Mouse (Mus musculus): ENCODE results near the gene Slc5a3. TPM values are rescaled to one million over a fixed set of nuclear protein-coding genes. Genes with fewer than 3 reads are reported as not detected.

Slc5a3 gene
- 3.1 and 3.6 TPM in 2 replicates for polyA plus RNA-seq (2015; fragmentation: Nextera tagmentation; extraction: Ambion mirVana)

DNA sequence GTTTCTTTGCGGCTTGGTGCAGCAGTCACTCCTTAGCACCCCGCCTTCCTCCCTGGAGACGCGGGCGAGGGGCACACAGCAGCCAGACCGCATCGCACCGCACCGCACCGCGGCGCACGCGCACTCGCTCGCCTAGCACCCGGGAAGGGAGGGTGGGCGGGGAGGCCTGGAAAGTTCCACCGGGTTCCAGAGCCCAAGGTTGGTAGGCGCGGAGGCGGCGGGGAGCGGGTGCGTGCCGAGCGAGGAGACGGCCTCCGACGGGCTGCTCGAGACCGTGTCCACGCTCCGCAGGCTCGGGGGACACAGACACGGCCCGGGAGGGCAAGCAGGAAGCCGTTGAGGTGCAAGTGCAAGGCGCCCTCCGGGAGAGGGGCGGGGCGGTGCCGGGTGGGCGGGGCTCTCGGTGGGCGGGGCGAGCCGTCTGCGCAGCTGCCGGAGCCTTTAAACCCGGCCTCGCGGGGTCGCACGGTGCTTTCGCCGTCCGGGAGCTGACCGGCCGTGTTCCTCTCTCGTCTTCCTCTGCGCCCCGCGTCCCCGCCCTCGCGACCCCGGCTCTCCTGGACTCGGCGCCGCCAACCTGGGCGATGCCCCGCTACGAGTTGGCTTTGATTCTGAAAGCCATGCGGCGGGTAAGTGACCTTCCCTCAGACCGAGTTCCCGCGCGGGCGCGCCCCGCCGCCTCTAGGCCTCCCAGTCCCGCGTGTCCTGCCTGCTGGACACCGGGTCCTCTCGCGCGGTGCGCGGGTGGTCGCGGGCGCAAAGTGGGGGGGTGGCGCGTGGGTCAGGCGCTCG is at the start of gene Slc5a3, which contains the start of the genes Mrps6 and Gm49711:
Slc5a3 (plus strand) TSS at position 471 of the 792 bp plus-strand sequence.
Mrps6 (plus strand) TSS at position 419 of the 792 bp plus-strand sequence.
Gm49711 (plus strand) TSS at position 465 of the 792 bp plus-strand sequence.
- Histone ChIP-seq H3K9ac (peak within 1 kb of the TSS; percentile 86), H3K27me3 (replicated peaks) (no peaks in the 10 kb centered on the region), H3K4me2 (peak within 1 kb of the TSS; percentile 94), H3K4me1 (peaks cover 33% of the 10 kb centered on the region), H3K27ac (replicated peaks) (peak within 1 kb of the TSS; percentile 87), H3K4me3 (peak within 1 kb of the TSS; percentile 66), H3K9me3 (peaks cover 8% of the 10 kb centered on the region), H3K36me3 (peaks cover 23% of the 10 kb centered on the region)
- peak; percentile 86 for ATAC-seq (ENCODE audit: extremely low read depth, insufficient number of reproducible peaks, low FRiP score, low TSS enrichment)
- under 1% methylated on average over 99 of the region's 99 CpGs for WGBS

DNA sequence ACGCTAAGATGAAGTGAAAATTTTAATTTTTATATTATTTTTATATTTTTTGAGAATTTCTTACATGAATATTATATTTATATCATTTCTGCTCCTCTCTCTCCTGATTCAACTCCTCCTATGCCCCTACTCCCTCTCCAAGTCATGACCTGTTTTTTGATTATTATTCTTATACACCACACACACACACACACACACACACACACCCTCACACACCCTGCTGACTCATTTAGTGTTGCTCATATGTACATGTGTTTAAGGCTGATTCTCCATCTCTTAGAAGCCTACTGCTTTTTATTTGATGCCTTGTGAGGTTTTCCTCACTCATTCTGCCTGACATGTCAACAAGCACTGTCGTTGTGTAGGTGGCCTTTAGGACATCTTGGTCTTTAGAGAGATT is 48.5 kb upstream of the Slc5a3 start:
- H3K27me3 ChIP-seq (replicated peaks): no peaks in the 10 kb centered on the region
- 79% methylated on average over 2 of the region's 2 CpGs for WGBS
- H3K4me2 ChIP-seq: no peak overlapping the region
- H3K4me1 ChIP-seq: no peaks in the 10 kb centered on the region
- no peak overlapping the region for H3K4me3 ChIP-seq
- no peaks in the 10 kb centered on the region for H3K9me3 ChIP-seq
- no peaks in the 10 kb centered on the region for H3K36me3 ChIP-seq
- H3K27ac ChIP-seq (replicated peaks): no peak overlapping the region
- no peak overlapping the region for H3K9ac ChIP-seq
- no peak for ATAC-seq (ENCODE audit: extremely low read depth, insufficient number of reproducible peaks, low FRiP score, low TSS enrichment)

DNA sequence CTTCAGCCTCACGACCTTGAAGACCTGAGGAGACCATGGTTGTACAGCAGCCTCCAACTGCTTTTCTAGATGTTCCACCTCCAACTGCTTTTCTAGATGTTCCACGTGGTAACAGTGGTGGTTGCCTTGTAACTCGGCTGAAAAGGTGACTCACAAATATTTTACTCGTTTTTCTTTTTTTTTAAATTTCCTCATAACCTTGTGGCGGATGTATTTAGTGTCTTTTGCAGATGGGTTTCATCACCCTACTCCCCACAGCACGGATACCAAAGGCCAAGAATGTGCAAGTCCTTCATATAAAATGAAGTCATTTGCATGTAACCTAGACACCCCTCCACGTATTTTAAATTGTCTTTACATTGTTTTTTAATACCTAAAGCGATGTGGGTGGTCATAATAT is 41.3 kb upstream of the Slc5a3 start:
- H3K9me3 ChIP-seq: no peaks in the 10 kb centered on the region
- H3K36me3 ChIP-seq: no peaks in the 10 kb centered on the region
- no peaks in the 10 kb centered on the region for H3K27me3 ChIP-seq (replicated peaks)
- no peak overlapping the region for H3K9ac ChIP-seq
- no peak for ATAC-seq (ENCODE audit: extremely low read depth, insufficient number of reproducible peaks, low FRiP score, low TSS enrichment)
- H3K4me2 ChIP-seq: no peak overlapping the region
- no peak overlapping the region for H3K27ac ChIP-seq (replicated peaks)
- no peak overlapping the region for H3K4me3 ChIP-seq
- peaks cover 9% of the 10 kb centered on the region for H3K4me1 ChIP-seq
- WGBS: 76% methylated on average over 8 of the region's 8 CpGs

DNA sequence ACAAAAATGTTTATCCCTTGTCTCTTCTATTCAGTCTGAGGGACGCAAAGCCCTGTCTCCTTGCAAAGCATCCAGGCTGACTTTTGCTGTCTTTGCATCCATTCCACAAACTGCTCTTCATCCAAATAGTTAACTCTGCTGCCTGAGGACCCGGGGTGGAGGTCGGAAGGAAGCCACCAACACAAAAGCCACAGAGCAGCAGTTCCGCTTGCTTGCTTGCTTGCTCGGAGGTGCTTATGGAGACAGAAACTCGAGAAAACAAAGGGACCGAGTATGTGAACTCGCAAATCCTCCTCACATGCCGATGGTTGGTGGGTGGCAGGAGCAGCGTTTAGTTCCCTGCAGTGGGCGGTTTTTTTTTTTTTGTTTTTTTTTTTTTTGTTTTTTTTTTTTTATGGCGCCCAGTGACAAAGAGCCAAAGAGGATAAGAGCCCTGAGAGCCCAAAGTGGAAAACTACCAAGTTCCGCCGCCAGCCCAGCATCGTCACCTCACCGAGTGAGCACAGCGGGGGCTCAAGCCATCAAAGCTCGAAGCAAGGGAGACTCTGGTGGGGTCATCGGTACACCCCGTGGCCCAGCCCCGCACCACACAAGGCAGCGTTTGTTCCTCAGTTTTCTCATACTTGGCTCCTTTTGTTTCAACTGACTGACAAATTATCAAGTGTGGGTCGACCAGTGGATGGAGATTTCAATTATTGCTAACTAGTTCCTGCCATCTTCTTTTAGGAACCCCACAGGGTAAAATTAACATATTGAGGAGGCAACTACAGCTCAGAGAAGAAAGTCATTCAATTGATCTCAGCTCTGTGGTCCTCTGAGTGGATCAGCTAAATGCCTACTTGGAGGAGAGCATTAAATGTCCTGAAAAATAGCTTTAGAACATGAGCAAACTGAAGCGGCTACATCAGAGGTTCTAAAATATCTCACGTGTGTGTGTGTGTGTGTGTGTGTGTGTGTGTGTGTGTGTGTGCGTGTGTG is 38.7 kb upstream of the Slc5a3 start:
- H3K4me1 ChIP-seq: peaks cover 34% of the 10 kb centered on the region
- H3K36me3 ChIP-seq: no peaks in the 10 kb centered on the region
- no peaks in the 10 kb centered on the region for H3K9me3 ChIP-seq
- H3K27me3 ChIP-seq (replicated peaks): no peaks in the 10 kb centered on the region
- no peak; the same call in 1 of the 2 replicates for ATAC-seq (ENCODE audit: extremely low read depth, insufficient number of reproducible peaks, low FRiP score, low TSS enrichment)
- H3K9ac ChIP-seq: peak overlapping the region; percentile 81
- H3K27ac ChIP-seq (replicated peaks): peak overlapping the region; percentile 64
- peak overlapping the region; percentile 53 for H3K4me3 ChIP-seq
- H3K4me2 ChIP-seq: peak overlapping the region; percentile 75
- WGBS: 7% methylated on average over 26 of the region's 26 CpGs

DNA sequence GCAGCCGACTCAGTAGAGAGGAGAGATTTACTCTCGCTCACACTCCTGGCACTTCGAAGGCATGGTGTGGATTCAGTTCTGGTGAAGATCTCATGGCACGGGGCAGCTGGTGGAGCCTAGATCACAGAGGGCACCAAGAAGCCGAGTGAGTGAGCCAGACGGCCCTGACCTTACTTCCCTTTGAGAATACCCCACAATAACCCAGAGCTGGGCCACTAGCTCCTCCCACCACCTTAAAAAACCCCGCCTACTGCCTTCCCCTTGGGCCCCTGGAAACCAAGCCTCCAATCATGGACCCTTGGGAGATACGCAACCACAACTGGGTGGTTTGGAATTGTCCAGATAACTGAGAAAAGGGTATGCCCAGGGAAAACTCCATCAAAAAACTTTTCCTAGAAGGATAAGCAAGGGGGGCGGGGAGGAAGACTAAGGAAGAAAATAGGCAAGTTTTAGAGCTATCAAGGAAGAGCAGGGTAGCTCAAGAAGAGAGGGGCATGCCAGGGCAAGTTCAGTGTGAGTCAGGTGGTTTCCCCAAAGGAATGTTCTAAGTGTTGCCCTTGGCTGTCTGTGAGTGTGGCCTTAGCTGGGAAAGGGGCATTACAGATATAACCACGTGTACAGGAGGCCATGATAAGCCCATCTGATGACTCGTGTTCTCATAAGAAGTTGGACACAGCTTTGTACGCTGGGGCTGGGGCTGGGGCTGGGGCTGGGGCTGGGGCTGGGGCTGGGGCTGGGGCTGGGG is 36.3 kb upstream of the Slc5a3 start:
- H3K4me1 ChIP-seq: peaks cover 36% of the 10 kb centered on the region
- ATAC-seq (ENCODE audit: extremely low read depth, insufficient number of reproducible peaks, low FRiP score, low TSS enrichment): no peak
- WGBS: 65% methylated on average over 12 of the region's 12 CpGs
- peak overlapping the region; percentile 53; the same call in 1 of the 2 replicates for H3K27ac ChIP-seq (replicated peaks)
- no peak overlapping the region for H3K4me3 ChIP-seq
- H3K27me3 ChIP-seq (replicated peaks): no peaks in the 10 kb centered on the region
- no peak overlapping the region for H3K9ac ChIP-seq
- no peaks in the 10 kb centered on the region for H3K36me3 ChIP-seq
- H3K4me2 ChIP-seq: no peak overlapping the region
- H3K9me3 ChIP-seq: no peaks in the 10 kb centered on the region

DNA sequence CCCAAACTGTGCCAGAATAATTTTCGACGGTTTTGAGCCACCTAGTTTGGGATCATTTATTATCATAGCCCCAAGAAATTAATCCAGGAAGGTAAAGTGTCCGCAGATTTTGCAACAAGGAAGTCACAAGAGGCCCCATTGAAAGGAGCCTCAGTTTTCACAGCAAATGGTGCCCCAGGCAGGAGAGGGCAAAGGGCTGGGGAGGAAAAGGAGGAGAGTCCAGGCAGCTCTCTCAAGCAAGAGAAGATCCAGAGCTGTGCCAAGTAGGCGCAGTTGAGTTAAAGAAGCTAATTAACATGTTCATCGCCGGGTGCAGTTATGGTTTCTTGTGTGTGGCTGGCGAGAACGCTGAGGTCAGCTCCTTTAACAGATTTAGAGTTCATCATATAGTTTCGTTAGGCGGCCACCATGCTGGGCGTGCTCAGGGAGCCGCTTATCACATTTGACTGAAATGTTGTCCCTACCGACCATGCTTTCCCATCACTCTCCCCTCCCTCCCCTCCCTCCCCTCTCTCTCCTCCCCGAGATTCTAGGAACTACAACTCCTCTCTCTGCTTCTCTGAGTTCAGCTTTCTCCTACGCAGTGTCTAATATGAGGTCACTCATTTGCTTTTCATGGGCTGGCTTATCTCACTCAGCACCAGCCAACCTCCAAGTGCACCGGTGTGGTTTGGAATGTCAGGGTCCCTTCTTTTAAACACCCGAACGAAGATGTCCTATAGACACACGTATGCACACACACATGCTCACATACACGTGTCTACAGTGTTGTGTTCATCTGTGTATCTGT is 35.4 kb upstream of the Slc5a3 start:
- Histone ChIP-seq H3K27ac (replicated peaks) (peak overlapping the region; percentile 53), H3K27me3 (replicated peaks) (no peaks in the 10 kb centered on the region), H3K9me3 (no peaks in the 10 kb centered on the region), H3K4me2 (peak overlapping the region; percentile 32), H3K4me3 (no peak overlapping the region), H3K4me1 (peaks cover 36% of the 10 kb centered on the region), H3K36me3 (no peaks in the 10 kb centered on the region), H3K9ac (no peak overlapping the region)
- no peak for ATAC-seq (ENCODE audit: extremely low read depth, insufficient number of reproducible peaks, low FRiP score, low TSS enrichment)
- 35% methylated on average over 20 of the region's 20 CpGs for WGBS

DNA sequence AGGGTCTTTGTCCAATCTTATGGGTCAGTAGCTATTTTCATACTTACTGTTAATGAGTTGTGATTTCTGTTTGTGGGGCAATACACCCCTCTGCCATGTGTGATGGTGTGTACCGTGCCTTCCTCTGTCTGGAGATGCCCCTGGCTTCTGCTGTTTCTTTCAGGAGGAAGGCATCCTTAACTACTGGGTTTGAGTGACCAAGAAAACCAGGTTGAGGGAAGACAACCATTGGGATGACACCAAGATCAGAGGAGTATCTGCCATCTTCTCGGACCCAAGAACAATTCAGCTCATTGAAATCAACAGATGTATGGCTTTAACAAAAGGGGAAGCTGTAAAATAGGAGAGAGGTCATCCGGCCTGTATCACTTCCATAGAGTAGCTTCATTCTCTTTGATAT is 24.8 kb upstream of the Slc5a3 start:
- Histone ChIP-seq H3K9me3 (no peaks in the 10 kb centered on the region), H3K4me2 (no peak overlapping the region), H3K27me3 (replicated peaks) (no peaks in the 10 kb centered on the region), H3K36me3 (no peaks in the 10 kb centered on the region), H3K4me1 (peaks cover 7% of the 10 kb centered on the region), H3K9ac (no peak overlapping the region), H3K4me3 (no peak overlapping the region), H3K27ac (replicated peaks) (no peak overlapping the region)
- ATAC-seq (ENCODE audit: extremely low read depth, insufficient number of reproducible peaks, low FRiP score, low TSS enrichment): no peak
- 69% methylated on average over 3 of the region's 3 CpGs for WGBS

DNA sequence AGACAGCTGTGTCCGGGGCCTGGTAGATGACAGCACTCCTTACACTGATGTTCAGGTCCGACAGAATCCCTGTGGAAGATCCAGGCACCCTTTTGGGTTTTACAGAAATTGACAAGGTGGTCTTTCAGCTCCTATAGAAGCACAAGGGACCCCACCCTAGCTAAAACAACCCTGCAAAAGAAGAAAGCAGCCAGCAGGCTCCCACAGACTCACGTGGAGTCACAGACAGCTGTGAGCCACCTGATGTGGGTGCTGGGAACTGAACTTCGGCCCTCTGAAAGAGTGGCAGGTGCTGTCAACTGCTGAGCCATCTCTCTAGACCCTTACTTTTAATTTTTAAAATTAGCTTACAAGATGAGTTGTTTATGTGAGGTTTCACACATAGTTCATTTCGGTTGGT is 23.4 kb upstream of the Slc5a3 start:
- Histone ChIP-seq H3K9ac (no peak overlapping the region), H3K27me3 (replicated peaks) (no peaks in the 10 kb centered on the region), H3K4me3 (no peak overlapping the region), H3K4me1 (peaks cover 4% of the 10 kb centered on the region; the same call in 1 of the 2 replicates), H3K4me2 (no peak overlapping the region), H3K27ac (replicated peaks) (no peak overlapping the region), H3K9me3 (no peaks in the 10 kb centered on the region; the same call in 1 of the 2 replicates), H3K36me3 (no peaks in the 10 kb centered on the region)
- 66% methylated on average over 5 of the region's 5 CpGs for WGBS
- no peak for ATAC-seq (ENCODE audit: extremely low read depth, insufficient number of reproducible peaks, low FRiP score, low TSS enrichment)

DNA sequence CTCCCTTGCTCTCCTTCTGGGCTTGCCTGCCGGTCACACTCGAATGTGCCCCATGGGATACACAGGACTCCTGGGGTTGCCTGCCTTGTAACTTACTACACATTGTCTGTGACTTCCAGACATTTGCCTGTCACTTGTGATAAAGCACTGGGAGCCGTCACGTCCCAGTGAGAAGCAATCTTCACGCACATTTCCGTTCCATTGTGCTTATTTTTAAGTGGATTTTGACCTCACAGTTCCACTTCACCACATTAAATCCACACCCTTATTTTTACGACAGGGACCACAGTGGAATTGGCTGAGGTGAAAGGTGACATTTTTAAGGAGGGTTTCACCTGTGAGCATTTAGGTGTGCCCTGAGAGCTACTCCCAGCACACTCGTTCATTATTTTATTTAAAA is 21.4 kb upstream of the Slc5a3 start:
- H3K4me2 ChIP-seq: no peak overlapping the region
- no peaks in the 10 kb centered on the region for H3K27me3 ChIP-seq (replicated peaks)
- ATAC-seq (ENCODE audit: extremely low read depth, insufficient number of reproducible peaks, low FRiP score, low TSS enrichment): no peak
- peaks cover 4% of the 10 kb centered on the region; the same call in 1 of the 2 replicates for H3K9me3 ChIP-seq
- H3K36me3 ChIP-seq: no peaks in the 10 kb centered on the region
- H3K9ac ChIP-seq: no peak overlapping the region
- peaks cover 4% of the 10 kb centered on the region; the same call in 1 of the 2 replicates for H3K4me1 ChIP-seq
- H3K27ac ChIP-seq (replicated peaks): peak overlapping the region; percentile 31; the same call in 1 of the 2 replicates
- 48% methylated on average over 8 of the region's 8 CpGs for WGBS
- no peak overlapping the region for H3K4me3 ChIP-seq
